10 mouse cellular contexts compared by ENCODE assay signal in the genomic region with DNA sequence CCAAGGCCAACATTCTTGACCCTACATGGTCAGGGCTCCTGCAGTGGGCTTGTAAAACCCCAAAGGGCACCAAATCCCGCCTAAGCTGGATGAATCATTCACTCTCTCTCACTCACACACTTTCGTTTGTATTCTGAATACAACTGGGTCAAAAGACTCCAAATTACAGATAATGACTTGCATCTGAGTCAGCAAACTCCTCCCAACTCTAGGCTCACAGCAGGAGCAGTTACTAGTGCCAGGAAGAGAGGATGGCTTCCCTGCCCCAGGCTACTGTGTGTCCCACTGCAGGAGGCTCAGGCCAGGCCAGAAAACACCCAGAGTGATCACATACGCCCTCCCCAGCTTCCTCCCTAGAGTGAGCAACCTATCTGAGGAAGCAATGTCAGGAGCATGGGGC. TPM values are rescaled to one million over a fixed set of nuclear protein-coding genes. Genes with fewer than 3 reads are reported as not detected.
DNase-seq lines count a peak whose midpoint lies in the region; ATAC-seq and TF ChIP-seq lines count a peak whose summit lies in the region.
"Had no signal": no experiment of that assay in that cellular context is flagged by ENCODE, and none has a peak within 500 bp of the region (broad histone marks: within the 10 kb centered on the region; RNA-seq: fewer than 3 reads in every experiment).

No protein-coding gene starts in this region.

- H3K36me3 ChIP-seq in forebrain, embryonic 14.5 days (ENCODE audit: control insufficient read depth, insufficient read depth, low read length) = peaks cover 81% of the 10 kb centered on the region
- peaks cover 96% of the 10 kb centered on the region for H3K36me3 ChIP-seq in forebrain, embryonic 13.5 days (ENCODE audit: poor library complexity, severe bottlenecking)
- H3K36me3 ChIP-seq in lung, postnatal 0 days (ENCODE audit: insufficient read depth, low read length) = peaks cover 13% of the 10 kb centered on the region
- peaks cover 11% of the 10 kb centered on the region; the same call in 1 of the 2 replicates for H3K36me3 ChIP-seq in midbrain, embryonic 16.5 days (ENCODE audit: control insufficient read depth, insufficient read depth, low read length)

- no peaks in the 10 kb centered on the region for H3K4me1 ChIP-seq in forebrain, embryonic 14.5 days (ENCODE audit: control insufficient read depth, insufficient read depth, low read length)
- H3K4me1 ChIP-seq in forebrain, embryonic 13.5 days = peaks cover 8% of the 10 kb centered on the region
- peaks cover 22% of the 10 kb centered on the region for H3K4me1 ChIP-seq in lung, postnatal 0 days (ENCODE audit: insufficient read depth, low read depth, low read length)
- peaks cover 7% of the 10 kb centered on the region for H3K4me1 ChIP-seq in midbrain, embryonic 16.5 days (ENCODE audit: control insufficient read depth, insufficient read depth, low read length)

- H3K27ac ChIP-seq in forebrain, embryonic 14.5 days (ENCODE audit: low read depth, low read length) = no peak overlapping the region
- no peak overlapping the region for H3K27ac ChIP-seq in forebrain, embryonic 13.5 days
- H3K27ac ChIP-seq in lung, postnatal 0 days (ENCODE audit: low read length) = no peak overlapping the region
- H3K27ac ChIP-seq in midbrain, embryonic 16.5 days (ENCODE audit: low read length) = no peak overlapping the region
- H3K27ac ChIP-seq: liver, embryonic 14.5 days; neural tube, embryonic 15.5 days had no signal

- no peaks in the 10 kb centered on the region for H3K9me3 ChIP-seq in forebrain, embryonic 14.5 days (replicated peaks; ENCODE audit: control insufficient read depth, low read length)
- H3K9me3 ChIP-seq in forebrain, embryonic 13.5 days (replicated peaks) = no peaks in the 10 kb centered on the region
- no peaks in the 10 kb centered on the region for H3K9me3 ChIP-seq in lung, postnatal 0 days (ENCODE audit: low read length)
- H3K9me3 ChIP-seq in midbrain, embryonic 16.5 days (replicated peaks; ENCODE audit: control insufficient read depth, low read length, poor library complexity, severe bottlenecking) = no peaks in the 10 kb centered on the region
- H3K9me3 ChIP-seq: neural tube, embryonic 15.5 days had no signal

- no peaks in the 10 kb centered on the region for H3K27me3 ChIP-seq in forebrain, embryonic 14.5 days (replicated peaks; ENCODE audit: control insufficient read depth, insufficient read depth, low read length)
- H3K27me3 ChIP-seq in forebrain, embryonic 13.5 days = no peaks in the 10 kb centered on the region
- H3K27me3 ChIP-seq in lung, postnatal 0 days (replicated peaks; ENCODE audit: insufficient read depth, low read length) = no peaks in the 10 kb centered on the region
- H3K27me3 ChIP-seq in midbrain, embryonic 16.5 days (ENCODE audit: control insufficient read depth, insufficient read depth, low read depth, low read length) = no peaks in the 10 kb centered on the region
- H3K27me3 ChIP-seq: neural tube, embryonic 15.5 days had no signal

- no peak overlapping the region for H3K4me2 ChIP-seq in forebrain, embryonic 14.5 days (ENCODE audit: low read length)
- no peak overlapping the region for H3K4me2 ChIP-seq in forebrain, embryonic 13.5 days
- H3K4me2 ChIP-seq in lung, postnatal 0 days (replicated peaks; ENCODE audit: low read depth, low read length) = no peak overlapping the region
- H3K4me2 ChIP-seq in midbrain, embryonic 16.5 days (ENCODE audit: low read length) = no peak overlapping the region
- H3K4me2 ChIP-seq: neural tube, embryonic 15.5 days had no signal

- H3K4me3 ChIP-seq in forebrain, embryonic 14.5 days (ENCODE audit: low read depth, low read length) = no peak overlapping the region
- no peak overlapping the region for H3K4me3 ChIP-seq in forebrain, embryonic 13.5 days
- no peak overlapping the region for H3K4me3 ChIP-seq in lung, postnatal 0 days (ENCODE audit: low read depth, low read length)
- H3K4me3 ChIP-seq in midbrain, embryonic 16.5 days (ENCODE audit: low read depth, low read length) = no peak overlapping the region
- H3K4me3 ChIP-seq: neural tube, embryonic 15.5 days had no signal

- 49% methylated on average over 3 of the region's 3 CpGs for WGBS in forebrain, embryonic 14.5 days
- 52% methylated on average over 3 of the region's 3 CpGs for WGBS in forebrain, embryonic 13.5 days
- 61% methylated on average over 3 of the region's 3 CpGs for WGBS in lung, postnatal 0 days
- WGBS in large intestine, adult 2 months = 20% methylated on average over 3 of the region's 3 CpGs
- 53% methylated on average over 3 of the region's 3 CpGs for WGBS in midbrain, embryonic 16.5 days

- no peak for TF ChIP-seq EP300 in lung, postnatal 0 days (IDR thresholded peaks at IDR 0.05)

- TF ChIP-seq CTCF in lung, postnatal 0 days (IDR thresholded peaks at IDR 0.05) = no peak
- TF ChIP-seq CTCF in brain, embryonic 14.5 days (IDR thresholded peaks at IDR 0.05; ENCODE audit: borderline replicate concordance, extremely low read depth, insufficient read depth, insufficient read length) = no peak

- TF ChIP-seq POLR2A in brain, embryonic 14.5 days (IDR thresholded peaks at IDR 0.05; ENCODE audit: borderline replicate concordance, extremely low read depth, insufficient read depth, insufficient read length, poor library complexity, severe bottlenecking) = no peak

- no peak overlapping the region for H3K9ac ChIP-seq in forebrain, embryonic 14.5 days (ENCODE audit: low read length)
- H3K9ac ChIP-seq in forebrain, embryonic 13.5 days = no peak overlapping the region
- H3K9ac ChIP-seq in lung, postnatal 0 days (replicated peaks; ENCODE audit: low read depth) = no peak overlapping the region
- H3K9ac ChIP-seq in midbrain, embryonic 16.5 days (ENCODE audit: low read depth, low read length) = no peak overlapping the region
- H3K9ac ChIP-seq: liver, embryonic 14.5 days; neural tube, embryonic 15.5 days had no signal

- peak; percentile 25 for DNase-seq in forebrain, embryonic 14.5 days (ENCODE audit: low spot score)
- peak; percentile 37 for DNase-seq in lung, postnatal 0 days (ENCODE audit: low spot score)
- DNase-seq in lung, postnatal 25 days (ENCODE audit: low spot score) = no peak
- peak; percentile 25 for DNase-seq in brain, embryonic 14.5 days (ENCODE audit: low read depth)
- peak; percentile 28 for DNase-seq in large intestine, adult 2 months (ENCODE audit: low read depth, low spot score)
- no peak for DNase-seq in left cerebral cortex, postnatal 36 days (ENCODE audit: low spot score in 2 of 2)

- ATAC-seq in forebrain, embryonic 14.5 days = no peak
- no peak for ATAC-seq in forebrain, embryonic 13.5 days
- ATAC-seq in lung, postnatal 0 days = no peak; the same call in 1 of the 2 replicates
- ATAC-seq in midbrain, embryonic 16.5 days = no peak

- intact Hi-C loops in left cerebral cortex, postnatal 36 days (cut with DNase I) = no loop called here

RNA-seq across cellular contexts. Expression of gene Wdr1, which starts 9.1 kb away (rescaled TPM):
- polyA plus RNA-seq in forebrain, embryonic 14.5 days (2014; fragmentation: Nextera tagmentation; extraction: Ambion mirVana) = 184 and 203 TPM in 2 replicates
- 135 and 145 TPM in 2 replicates for polyA plus RNA-seq in forebrain, embryonic 13.5 days (2015; fragmentation: Nextera tagmentation; extraction: Ambion mirVana)
- polyA plus RNA-seq in lung, postnatal 0 days (2015; fragmentation: Nextera tagmentation; extraction: Ambion mirVana) = 158 and 175 TPM in 2 replicates
- polyA plus RNA-seq in brain, embryonic 14.5 days (2012; rRNA removed) = 116 and 141 TPM in 2 replicates
- 248 and 303 TPM in 2 replicates for polyA plus RNA-seq in large intestine, adult 2 months (2012; rRNA removed)
- polyA plus RNA-seq in midbrain, embryonic 16.5 days (2015; fragmentation: Nextera tagmentation; extraction: Ambion mirVana) = 217 and 221 TPM in 2 replicates
- total RNA-seq in left cerebral cortex, postnatal 36 days (2021) = 100 to 1,000 TPM; 143 to 152 TPM

RNA-seq across cellular contexts. Expression of gene Slc2a9, which starts 51.0 kb away (rescaled TPM):
- 0.48 and 0.62 TPM in 2 replicates for polyA plus RNA-seq in forebrain, embryonic 14.5 days (2014; fragmentation: Nextera tagmentation; extraction: Ambion mirVana)
- 0.05 and 0.28 TPM in 2 replicates for polyA plus RNA-seq in forebrain, embryonic 13.5 days (2015; fragmentation: Nextera tagmentation; extraction: Ambion mirVana)
- polyA plus RNA-seq in lung, postnatal 0 days (2015; fragmentation: Nextera tagmentation; extraction: Ambion mirVana) = 2.2 and 2.4 TPM in 2 replicates
- polyA plus RNA-seq in brain, embryonic 14.5 days (2012; rRNA removed) = 0.28 and 0.81 TPM in 2 replicates
- 12.6 and 31.0 TPM in 2 replicates for polyA plus RNA-seq in large intestine, adult 2 months (2012; rRNA removed)
- polyA plus RNA-seq in midbrain, embryonic 16.5 days (2015; fragmentation: Nextera tagmentation; extraction: Ambion mirVana) = 0.23 and 0.73 TPM in 2 replicates
- under 1 TPM; 0.39 to 0.63 TPM for total RNA-seq in left cerebral cortex, postnatal 36 days (2021)

Comparison
In these comparisons a context has a peak if more than half of its experiments do, and no peak if none do; other contexts are left out.
1. DNase-seq: peak in forebrain, embryonic 14.5 days (single experiment), lung, postnatal 0 days (single experiment), brain, embryonic 14.5 days (single experiment) and large intestine, adult 2 months (single experiment); none in lung, postnatal 25 days (single experiment) and left cerebral cortex, postnatal 36 days (0 of 2).